Comparison of ENCODE assay signal across 7 mouse cellular contexts in the genomic region with DNA sequence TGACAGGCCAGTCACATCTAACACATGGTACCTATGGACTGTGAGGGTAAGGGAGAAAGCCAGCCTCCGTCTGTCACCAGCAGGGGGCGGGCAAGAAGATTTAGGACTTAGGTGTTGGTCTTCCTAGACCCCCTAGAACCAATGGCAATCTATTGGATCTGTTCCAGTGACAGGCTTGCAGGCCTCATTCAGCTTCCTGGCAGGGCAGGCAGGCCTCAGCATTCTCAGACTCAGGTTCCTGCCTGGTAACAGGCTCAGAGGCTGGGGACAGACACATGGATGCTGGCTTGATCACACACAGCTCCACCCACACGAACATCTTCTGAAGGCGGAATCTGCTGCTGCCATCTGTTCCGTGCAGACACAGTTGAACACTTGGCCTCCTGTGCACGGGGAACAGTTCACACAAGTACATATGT. TPM values are rescaled to one million over a fixed set of nuclear protein-coding genes. Genes with fewer than 3 reads are reported as not detected.
A peak's percentile ranks its signal among the peaks of the same experiment; 100 is the strongest.
DNase-seq lines count a peak whose midpoint lies in the region; ATAC-seq and TF ChIP-seq lines count a peak whose summit lies in the region.

No protein-coding gene starts in this region.

- H3K27me3 ChIP-seq in forebrain, embryonic 16.5 days (replicated peaks; ENCODE audit: control insufficient read depth, insufficient read depth, low read length) = no peaks in the 10 kb centered on the region
- H3K27me3 ChIP-seq in hindbrain, postnatal 0 days (ENCODE audit: insufficient read depth, low read length) = no peaks in the 10 kb centered on the region

- peak overlapping the region; percentile 85 for H3K27ac ChIP-seq in forebrain, embryonic 16.5 days (ENCODE audit: low read length)
- peak overlapping the region; percentile 37 for H3K27ac ChIP-seq in hindbrain, postnatal 0 days

- H3K36me3 ChIP-seq in forebrain, embryonic 16.5 days (ENCODE audit: control insufficient read depth, insufficient read depth) = no peaks in the 10 kb centered on the region
- H3K36me3 ChIP-seq in hindbrain, postnatal 0 days (ENCODE audit: insufficient read depth, low read length) = no peaks in the 10 kb centered on the region

- H3K4me3 ChIP-seq in forebrain, embryonic 16.5 days (replicated peaks; ENCODE audit: low read length) = no peak overlapping the region
- H3K4me3 ChIP-seq in hindbrain, postnatal 0 days (ENCODE audit: low read length) = no peak overlapping the region

- peak; percentile 22 for ATAC-seq in forebrain, embryonic 16.5 days
- ATAC-seq in hindbrain, postnatal 0 days = peak; percentile 2; the same call in 1 of the 2 replicates

- peak; percentile 75 for TF ChIP-seq CTCF in hindbrain, postnatal 0 days (IDR thresholded peaks at IDR 0.05; ENCODE audit: low read depth)

- WGBS in forebrain, embryonic 16.5 days = 19% methylated on average over 6 of the region's 6 CpGs
- WGBS in hindbrain, postnatal 0 days = 23% methylated on average over 6 of the region's 6 CpGs

- peaks cover 50% of the 10 kb centered on the region for H3K4me1 ChIP-seq in forebrain, embryonic 16.5 days (replicated peaks; ENCODE audit: control insufficient read depth, insufficient read depth, low read length)
- H3K4me1 ChIP-seq in hindbrain, postnatal 0 days (ENCODE audit: insufficient read depth, low read length) = peaks cover 20% of the 10 kb centered on the region

- H3K9me3 ChIP-seq in forebrain, embryonic 16.5 days (ENCODE audit: control insufficient read depth, low read length) = no peaks in the 10 kb centered on the region
- H3K9me3 ChIP-seq in hindbrain, postnatal 0 days (ENCODE audit: low read length) = no peaks in the 10 kb centered on the region

- H3K4me2 ChIP-seq in forebrain, embryonic 16.5 days (ENCODE audit: low read length) = no peak overlapping the region
- no peak overlapping the region for H3K4me2 ChIP-seq in hindbrain, postnatal 0 days (ENCODE audit: low read depth, low read length)

- DNase-seq in MEL-GATA-1-ER (ENCODE audit: extremely low read depth, low read depth) = peak; percentile 66
- DNase-seq in cerebellum, adult 18-20 months = peak; percentile 61 to 69
- DNase-seq in hindbrain, postnatal 0 days (ENCODE audit: low spot score) = peak; percentile 74
- DNase-seq in left cerebral cortex, adult 8-10 months (ENCODE audit: low spot score in 2 of 2) = peak; percentile 52 to 92
- DNase-seq in lung, postnatal 36 days = peak; percentile 81
- peak; percentile 70 for DNase-seq in spleen, adult 12 weeks (ENCODE audit: low spot score)

- no peak overlapping the region for H3K9ac ChIP-seq in forebrain, embryonic 16.5 days (replicated peaks; ENCODE audit: low read depth, low read length)
- no peak overlapping the region for H3K9ac ChIP-seq in hindbrain, postnatal 0 days (replicated peaks; ENCODE audit: low read length)

RNA-seq across cellular contexts. Expression of gene Ptma, which starts 25.4 kb away (rescaled TPM):
- 1,987 and 2,275 TPM in 2 replicates for polyA plus RNA-seq in forebrain, embryonic 16.5 days (2015; fragmentation: Nextera tagmentation; extraction: Ambion mirVana)
- 619 and 723 TPM in 2 replicates for total RNA-seq in hindbrain, postnatal 0 days (2014; rRNA removed)
- 1,399 and 1,474 TPM in 2 replicates for polyA plus RNA-seq in hindbrain, postnatal 0 days (2015; fragmentation: Nextera tagmentation; extraction: Ambion mirVana)
- 100 to 1,000 TPM; 407 to 432 (median 416) TPM for total RNA-seq in left cerebral cortex, adult 8-10 months (2022)
